ENCODE assay signal across 8 mouse cellular contexts in genomic region chr19:7240291-7240690, GRCm38 (mm10). TPM values are rescaled to one million over a fixed set of nuclear protein-coding genes. Genes with fewer than 3 reads are reported as not detected.
DNase-seq lines count a peak whose midpoint lies in the region; ATAC-seq and TF ChIP-seq lines count a peak whose summit lies in the region.

No protein-coding gene starts in this region.

- ATAC-seq in forebrain, embryonic 14.5 days, result peak; percentile 8; the same call in 1 of the 2 replicates
- peak; percentile 6; the same call in 1 of the 2 replicates for ATAC-seq in liver, embryonic 14.5 days (ENCODE audit: insufficient read depth)

- H3K9ac ChIP-seq in forebrain, embryonic 14.5 days (ENCODE audit: low read length), result peak overlapping the region; percentile 84
- peak overlapping the region; percentile 84 for H3K9ac ChIP-seq in liver, embryonic 14.5 days (replicated peaks)

- no peak for DNase-seq in layer of hippocampus, adult 2 months (ENCODE audit: low spot score in 2 of 2)
- no peak for DNase-seq in layer of hippocampus, postnatal 25 days (ENCODE audit: extremely low spot score in 1 of 2, low spot score in 1 of 2)
- no peak for DNase-seq in forebrain, embryonic 14.5 days (ENCODE audit: low spot score)
- DNase-seq in liver, embryonic 14.5 days (ENCODE audit: low read depth in 3 of 3, low spot score in 3 of 3), result no peak
- peak; percentile 40 for DNase-seq in thymus, postnatal 25 days
- no peak for DNase-seq in layer of hippocampus, adult 8-10 months (ENCODE audit: low spot score in 2 of 2)
- DNase-seq in urinary bladder, adult 2 months (ENCODE audit: low spot score), result no peak

- no peaks in the 10 kb centered on the region for H3K27me3 ChIP-seq in forebrain, embryonic 14.5 days (replicated peaks; ENCODE audit: control insufficient read depth, insufficient read depth, low read length)
- H3K27me3 ChIP-seq in liver, embryonic 14.5 days (ENCODE audit: control insufficient read depth, insufficient read depth, low read length), result no peaks in the 10 kb centered on the region

- H3K4me1 ChIP-seq in bone marrow, adult 2 months (ENCODE audit: control insufficient read depth, insufficient read depth, low read length), result no peaks in the 10 kb centered on the region
- peaks cover 7% of the 10 kb centered on the region for H3K4me1 ChIP-seq in forebrain, embryonic 14.5 days (ENCODE audit: control insufficient read depth, insufficient read depth, low read length)
- peaks cover 8 to 10% of the 10 kb centered on the region in 2 experiments for H3K4me1 ChIP-seq in liver, embryonic 14.5 days (replicated peaks; ENCODE audit: control insufficient read depth in 2 of 2, insufficient read depth in 2 of 2, low read length in 1 of 2)

- no peak for TF ChIP-seq POLR2A in bone marrow, adult 2 months (IDR thresholded peaks at IDR 0.05; ENCODE audit: borderline replicate concordance, control insufficient read depth, low read depth, low read length)

- 0 out of 2 replicates have a peak, but pooled peaks cover 6% of the 10 kb centered on the region for H3K36me3 ChIP-seq in forebrain, embryonic 14.5 days (ENCODE audit: control insufficient read depth, insufficient read depth, low read length)
- H3K36me3 ChIP-seq in liver, embryonic 14.5 days (replicated peaks; ENCODE audit: control insufficient read depth, insufficient read depth, low read depth), result peaks cover 4% of the 10 kb centered on the region

- no peak for TF ChIP-seq EP300 in liver, embryonic 14.5 days (IDR thresholded peaks at IDR 0.05; ENCODE audit: low read depth)

- no peaks in the 10 kb centered on the region for H3K9me3 ChIP-seq in forebrain, embryonic 14.5 days (replicated peaks; ENCODE audit: control insufficient read depth, low read length)
- no peaks in the 10 kb centered on the region for H3K9me3 ChIP-seq in liver, embryonic 14.5 days (ENCODE audit: control insufficient read depth, low read length)

- H3K4me2 ChIP-seq in forebrain, embryonic 14.5 days (ENCODE audit: low read length), result peak overlapping the region; percentile 94
- peak overlapping the region; percentile 72 for H3K4me2 ChIP-seq in liver, embryonic 14.5 days (ENCODE audit: low read depth)

- peak overlapping the region; percentile 65 for H3K4me3 ChIP-seq in layer of hippocampus, adult 2 months
- peak overlapping the region; percentile 81 for H3K4me3 ChIP-seq in bone marrow, adult 2 months (replicated peaks; ENCODE audit: control insufficient read depth, low read depth, low read length)
- peak overlapping the region; percentile 70 for H3K4me3 ChIP-seq in forebrain, embryonic 14.5 days (ENCODE audit: low read depth, low read length)
- peak overlapping the region; percentile 73 to 90 for H3K4me3 ChIP-seq in liver, embryonic 14.5 days (ENCODE audit: insufficient read depth in 1 of 2, low read depth in 2 of 2, low read length in 2 of 2)

- H3K27ac ChIP-seq in layer of hippocampus, adult 2 months, result peak overlapping the region; percentile 88
- peak overlapping the region; percentile 85 for H3K27ac ChIP-seq in bone marrow, adult 2 months (ENCODE audit: control insufficient read depth, insufficient read depth, low read depth, low read length, poor library complexity)
- H3K27ac ChIP-seq in forebrain, embryonic 14.5 days (ENCODE audit: low read depth, low read length), result peak overlapping the region; percentile 82; the same call in 1 of the 2 replicates
- H3K27ac ChIP-seq in liver, embryonic 14.5 days, result peak overlapping the region; percentile 43

- no peak for TF ChIP-seq CTCF in layer of hippocampus, adult 2 months (conservative IDR thresholded peaks at IDR 0.05)
- no peak for TF ChIP-seq CTCF in bone marrow, adult 2 months (IDR thresholded peaks at IDR 0.05; ENCODE audit: control insufficient read depth, insufficient read depth, low read length)
- no peak for TF ChIP-seq CTCF in liver, embryonic 14.5 days (IDR thresholded peaks at IDR 0.05; ENCODE audit: low read depth)

- WGBS in bone marrow, adult 2 months, result 1% methylated on average over 13 of the region's 13 CpGs
- 3% methylated on average over 13 of the region's 13 CpGs for WGBS in forebrain, embryonic 14.5 days
- under 1% methylated on average over 13 of the region's 13 CpGs for WGBS in liver, embryonic 14.5 days (ENCODE audit: insufficient replicate concordance)

RNA-seq across cellular contexts. Expression of gene Naa40, which starts 0.7 kb away (rescaled TPM):
- total RNA-seq in layer of hippocampus, adult 2 months (2021), result 10 to 100 TPM; 34.2 to 38.1 TPM
- 10 to 100 TPM; 24.6 to 34.6 TPM for total RNA-seq in layer of hippocampus, postnatal 25 days (2021)
- polyA plus RNA-seq in bone marrow, adult 2 months (2011; ENCODE audit: insufficient read depth, insufficient read length, low replicate concordance, missing spikeins), result 16.3 and 17.7 TPM in 2 replicates
- polyA plus RNA-seq in forebrain, embryonic 14.5 days (2014; fragmentation: Nextera tagmentation; extraction: Ambion mirVana), result 62.7 and 69.6 TPM in 2 replicates
- polyA plus RNA-seq in liver, embryonic 14.5 days (2012; rRNA removed), result 16.1 and 18.0 TPM in 2 replicates
- 23.1 and 24.9 TPM in 2 replicates for polyA plus RNA-seq in liver, embryonic 14.5 days (2014; fragmentation: Nextera tagmentation; extraction: Ambion mirVana)
- total RNA-seq in layer of hippocampus, adult 8-10 months (2022), result 10 to 100 TPM; 34.6 to 44.2 (median 36.6) TPM
- 25.7 and 27.6 TPM in 2 replicates for polyA plus RNA-seq in urinary bladder, adult 2 months (2012; rRNA removed)

RNA-seq across cellular contexts. Expression of gene Cox8a, which starts 22.9 kb away (rescaled TPM):
- total RNA-seq in layer of hippocampus, adult 2 months (2021), result 1,000 to 10,000 TPM in 1 of 2 experiments, 100 to 1,000 TPM in 1; 959 to 1,016 TPM
- total RNA-seq in layer of hippocampus, postnatal 25 days (2021), result 1,000 to 10,000 TPM; 1,060 to 1,153 TPM
- polyA plus RNA-seq in bone marrow, adult 2 months (2011; ENCODE audit: insufficient read depth, insufficient read length, low replicate concordance, missing spikeins), result 369 and 431 TPM in 2 replicates
- 772 and 935 TPM in 2 replicates for polyA plus RNA-seq in forebrain, embryonic 14.5 days (2014; fragmentation: Nextera tagmentation; extraction: Ambion mirVana)
- polyA plus RNA-seq in liver, embryonic 14.5 days (2012; rRNA removed), result 282 and 547 TPM in 2 replicates
- 803 and 809 TPM in 2 replicates for polyA plus RNA-seq in liver, embryonic 14.5 days (2014; fragmentation: Nextera tagmentation; extraction: Ambion mirVana)
- 1,000 to 10,000 TPM; 1,017 to 1,089 (median 1,062) TPM for total RNA-seq in layer of hippocampus, adult 8-10 months (2022)
- polyA plus RNA-seq in urinary bladder, adult 2 months (2012; rRNA removed), result 508 and 528 TPM in 2 replicates

RNA-seq across cellular contexts. Expression of gene Rcor2, which starts 26.8 kb away (rescaled TPM):
- 10 to 100 TPM; 17.0 to 18.2 TPM for total RNA-seq in layer of hippocampus, adult 2 months (2021)
- total RNA-seq in layer of hippocampus, postnatal 25 days (2021), result 10 to 100 TPM; 17.4 to 20.0 TPM
- polyA plus RNA-seq in bone marrow, adult 2 months (2011; ENCODE audit: insufficient read depth, insufficient read length, low replicate concordance, missing spikeins), result 4.4 and 19.6 TPM in 2 replicates
- 36.2 and 36.6 TPM in 2 replicates for polyA plus RNA-seq in forebrain, embryonic 14.5 days (2014; fragmentation: Nextera tagmentation; extraction: Ambion mirVana)
- 1.7 and 2.0 TPM in 2 replicates for polyA plus RNA-seq in liver, embryonic 14.5 days (2012; rRNA removed)
- 0.36 and 0.58 TPM in 2 replicates for polyA plus RNA-seq in liver, embryonic 14.5 days (2014; fragmentation: Nextera tagmentation; extraction: Ambion mirVana)
- total RNA-seq in layer of hippocampus, adult 8-10 months (2022), result 10 to 100 TPM; 12.7 to 17.0 (median 14.6) TPM
- polyA plus RNA-seq in urinary bladder, adult 2 months (2012; rRNA removed), result 10.2 and 10.4 TPM in 2 replicates

RNA-seq across cellular contexts. Expression of gene Otub1, which starts 34.2 kb away (rescaled TPM):
- total RNA-seq in layer of hippocampus, adult 2 months (2021), result 100 to 1,000 TPM; 299 TPM
- total RNA-seq in layer of hippocampus, postnatal 25 days (2021), result 100 to 1,000 TPM; 291 to 300 TPM
- 24.0 and 45.5 TPM in 2 replicates for polyA plus RNA-seq in bone marrow, adult 2 months (2011; ENCODE audit: insufficient read depth, insufficient read length, low replicate concordance, missing spikeins)
- polyA plus RNA-seq in forebrain, embryonic 14.5 days (2014; fragmentation: Nextera tagmentation; extraction: Ambion mirVana), result 262 TPM in 2 replicates
- polyA plus RNA-seq in liver, embryonic 14.5 days (2012; rRNA removed), result 31.5 and 34.7 TPM in 2 replicates
- 50.5 and 52.4 TPM in 2 replicates for polyA plus RNA-seq in liver, embryonic 14.5 days (2014; fragmentation: Nextera tagmentation; extraction: Ambion mirVana)
- total RNA-seq in layer of hippocampus, adult 8-10 months (2022), result 100 to 1,000 TPM; 277 to 297 (median 291) TPM
- 91.0 and 97.6 TPM in 2 replicates for polyA plus RNA-seq in urinary bladder, adult 2 months (2012; rRNA removed)
